Mouse (Mus musculus) adrenal gland, postnatal 25 days (tissue): ENCODE measurements around the gene Tspan9. TPM values are rescaled to one million over a fixed set of nuclear protein-coding genes. Genes with fewer than 3 reads are reported as not detected.
A peak's percentile ranks its signal among the peaks of the same experiment; 100 is the strongest.

Source experiments
- DNase-seq: peaks from one replicate; pipeline ENCODE4 v3.0.0; 2021; ENCODE audit warnings: mixed read lengths
- total RNA-seq: library from RNA; stranded (reverse); gene quantifications from 2 replicates; pipeline ENCODE4 v1.2.3, GENCODE M21; 2021

Tspan9 gene
- total RNA-seq, 1 experiment from 2014 or later, result 46.6 TPM

DNA sequence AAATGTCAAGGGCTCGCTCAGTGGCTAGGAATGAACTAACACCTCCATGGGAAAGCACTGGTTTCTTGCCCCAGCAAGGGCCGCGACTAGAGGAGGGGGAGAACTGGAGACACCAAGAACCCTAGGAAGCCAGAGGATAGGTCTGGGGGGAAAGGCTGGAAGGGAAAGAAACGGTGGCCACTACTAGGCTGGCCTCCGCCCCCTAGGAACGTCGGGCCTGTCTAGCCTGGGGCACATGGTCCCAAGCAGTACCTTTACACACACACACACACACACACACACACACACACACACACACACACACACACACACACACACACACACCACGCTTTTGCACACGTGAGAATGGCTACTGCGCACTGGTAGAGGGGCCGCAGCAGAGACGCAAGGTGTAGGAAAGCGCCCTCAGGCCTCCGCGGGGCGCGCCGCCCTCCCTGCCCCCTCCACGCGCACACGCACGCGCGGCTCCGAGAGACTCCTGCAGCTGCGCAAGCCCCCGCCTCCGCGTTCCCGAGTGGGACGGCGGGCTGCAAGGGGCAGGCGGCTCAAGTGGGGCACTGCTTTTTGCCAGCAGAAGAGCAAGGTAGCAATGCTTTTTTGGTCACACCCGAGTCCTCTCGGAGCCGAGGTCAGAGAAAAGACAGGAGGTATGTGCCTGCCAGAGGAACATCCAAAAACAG, 108.0 kb downstream of the Tspan9 start:
- peak; percentile 64 for DNase-seq

DNA sequence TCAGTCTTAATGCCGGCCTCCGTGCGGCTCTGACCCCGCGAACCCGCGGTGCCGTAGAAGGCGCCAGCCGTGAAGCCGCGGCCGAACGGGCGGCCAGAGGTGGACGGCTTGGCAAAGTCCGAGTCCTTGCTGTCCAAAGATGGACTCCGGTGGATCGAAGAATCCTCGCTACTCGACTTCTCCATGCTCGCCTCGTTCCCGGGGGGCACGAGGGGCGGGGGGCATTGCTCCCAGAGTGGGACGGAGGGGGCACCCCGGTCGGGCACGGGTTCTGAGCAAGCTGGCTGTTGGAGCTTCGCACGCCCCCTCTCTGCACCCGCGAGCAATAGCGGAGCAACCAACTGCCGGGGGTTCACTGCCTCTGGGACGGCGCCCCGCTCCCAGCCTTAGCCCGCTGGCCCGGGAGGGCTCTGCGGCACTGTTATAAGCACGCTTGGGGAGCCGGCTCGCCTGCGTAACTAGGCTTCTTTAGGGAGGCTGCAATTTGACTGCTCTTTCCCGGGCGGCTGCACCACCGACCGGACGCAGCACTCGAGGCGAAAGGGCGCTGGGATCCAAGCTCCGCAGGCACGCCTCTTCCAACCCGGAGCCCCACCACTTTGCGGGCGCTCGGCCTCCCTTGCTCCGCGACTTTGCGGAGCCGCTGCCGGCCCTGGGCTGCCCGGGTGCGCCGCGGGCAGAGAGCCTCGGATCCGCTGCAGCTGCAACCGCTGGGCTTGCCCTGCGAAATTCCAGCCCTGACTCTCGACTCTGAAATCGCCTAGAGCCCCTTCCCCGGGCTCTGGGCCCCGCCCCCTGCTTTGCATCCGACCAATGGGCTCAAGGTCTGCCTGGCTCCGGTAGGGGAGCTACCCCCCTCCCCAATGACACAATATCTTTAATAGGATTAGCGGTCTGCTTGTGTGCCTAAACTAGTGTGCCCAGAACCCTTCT, 108.8 kb downstream of the Tspan9 start:
- DNase-seq, result peak; percentile 76

DNA sequence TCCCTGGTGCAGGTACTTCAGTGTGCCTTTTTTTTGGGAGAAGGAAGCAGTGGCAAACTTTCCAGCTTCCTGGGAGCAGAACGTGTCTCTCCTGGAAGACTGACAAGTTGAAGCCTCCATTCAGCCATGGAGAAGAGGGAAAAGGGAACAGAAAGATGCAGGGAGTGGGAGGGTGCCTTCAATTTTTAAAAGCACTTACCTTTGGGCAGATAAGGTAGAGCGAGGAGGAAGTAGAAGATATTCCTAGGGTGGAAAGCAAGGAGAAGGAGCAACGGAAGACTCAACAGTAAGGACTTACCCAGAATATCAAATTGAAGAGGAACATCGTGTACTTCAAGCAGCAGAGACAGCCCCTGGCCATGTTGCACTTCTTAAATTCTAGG, 109.5 kb downstream of the Tspan9 start:
- DNase-seq, result no peak

DNA sequence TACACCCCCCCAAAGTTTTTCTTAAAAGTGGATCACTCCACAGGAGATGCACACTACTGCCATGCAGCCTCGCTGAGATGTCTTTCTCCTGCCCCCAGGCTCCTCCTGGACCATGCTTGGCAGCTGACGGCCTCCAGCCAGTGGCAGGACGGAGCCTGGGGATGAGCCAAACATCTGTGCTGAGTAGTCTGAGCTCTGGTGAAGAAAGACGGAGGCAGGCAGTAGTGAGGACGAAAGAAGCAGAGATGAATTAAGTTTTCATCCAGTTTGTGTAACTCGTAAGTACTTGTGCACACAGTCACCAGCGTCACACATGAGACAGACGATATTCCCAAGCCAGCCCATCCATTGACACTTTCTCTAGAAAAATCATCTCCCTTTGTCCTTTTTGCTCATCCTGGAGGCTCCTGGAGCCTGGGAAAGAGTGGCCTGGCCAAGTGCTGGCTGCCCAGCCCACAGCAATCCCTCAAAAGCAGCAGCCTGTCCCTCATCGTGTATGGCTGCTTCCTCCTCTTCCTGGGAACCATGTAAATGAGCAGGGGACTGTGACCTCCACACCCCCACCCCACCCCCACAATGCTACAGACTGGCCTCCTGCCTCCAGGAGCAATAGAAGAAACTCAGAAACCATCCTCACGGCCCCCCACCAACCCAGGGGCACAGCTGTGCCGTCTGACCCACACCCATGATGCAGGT, 110.1 kb downstream of the Tspan9 start:
- DNase-seq, result no peak

DNA sequence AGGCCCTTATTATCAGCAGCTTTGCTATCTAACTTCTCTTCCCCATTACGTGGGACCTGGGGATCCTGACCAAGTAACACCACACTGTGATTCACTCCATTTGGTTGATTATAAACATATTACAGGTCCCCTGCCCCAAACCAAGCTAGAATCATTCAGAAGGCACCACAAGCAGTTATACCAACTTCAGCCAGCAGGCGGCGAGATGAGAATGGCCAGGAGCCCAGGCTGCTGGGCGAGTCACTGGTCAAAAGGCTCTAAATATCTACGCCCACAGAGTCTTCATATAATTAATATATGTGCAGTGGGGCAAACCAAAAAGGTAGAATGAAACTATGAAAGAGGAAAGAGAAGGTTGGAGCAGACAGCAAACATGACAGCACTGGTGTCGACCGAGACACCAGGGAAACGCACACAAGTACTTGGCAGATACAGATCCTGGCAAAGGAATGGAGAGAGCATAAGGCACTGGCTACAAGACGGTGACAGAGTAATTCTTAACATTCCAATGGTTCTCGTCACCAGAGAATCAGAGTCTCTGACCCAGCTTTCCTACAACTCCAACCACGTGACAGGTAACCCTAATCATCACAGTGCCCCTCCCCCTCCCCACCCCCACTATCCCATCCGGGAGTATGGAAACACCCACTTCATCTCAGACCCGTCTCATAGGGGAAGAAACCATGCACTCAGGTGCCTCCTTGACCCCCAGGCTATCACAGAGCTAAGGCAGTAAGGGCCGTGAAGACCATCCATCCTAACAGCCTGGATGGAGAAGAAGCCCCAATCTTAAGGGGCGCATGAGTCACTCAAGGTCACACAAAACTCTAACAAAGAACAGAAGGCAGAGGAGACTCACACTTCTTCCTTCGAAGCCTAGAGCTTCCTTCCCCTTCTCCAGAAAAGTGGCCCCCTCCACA, 110.9 kb downstream of the Tspan9 start:
- peak; percentile 81 for DNase-seq

DNA sequence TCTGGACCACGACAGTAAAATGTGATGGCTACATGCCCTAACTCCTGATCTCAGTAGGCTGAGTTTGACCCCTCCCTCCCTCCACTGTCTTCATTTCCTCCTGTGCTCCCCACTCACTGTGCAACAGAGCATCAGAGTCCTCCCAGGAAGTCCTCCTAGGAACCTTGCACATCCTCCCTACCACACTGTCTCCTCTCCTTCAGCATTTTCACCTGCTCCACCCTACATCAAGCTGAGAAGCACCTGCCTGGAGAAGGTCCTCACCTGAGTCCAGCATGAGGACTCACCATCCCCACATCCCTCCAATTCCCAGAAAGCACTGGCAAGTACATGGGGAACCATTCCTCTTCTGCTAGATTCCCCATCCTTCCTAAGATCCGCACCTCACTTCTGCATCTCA, 111.8 kb downstream of the Tspan9 start:
- no peak for DNase-seq

DNA sequence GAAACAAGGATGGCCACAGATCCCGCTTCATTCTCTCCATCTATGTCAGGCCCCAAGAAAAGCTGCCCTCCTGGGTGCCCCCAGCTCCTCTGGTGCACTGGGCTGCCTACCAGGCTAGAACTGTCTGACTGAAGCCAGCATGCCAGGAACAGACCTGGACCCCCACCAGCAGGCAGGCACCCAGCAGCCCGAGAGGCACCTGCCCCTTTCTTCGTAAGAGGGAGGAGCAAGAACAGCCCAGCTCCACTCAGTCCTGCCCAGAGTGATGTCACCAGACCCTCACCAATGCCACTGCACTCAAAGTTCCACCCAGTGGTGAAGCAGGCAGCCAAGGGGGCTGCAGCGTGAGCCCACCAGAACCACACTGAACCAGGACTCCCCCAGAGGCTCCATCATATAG, 112.3 kb downstream of the Tspan9 start:
- DNase-seq, result no peak

DNA sequence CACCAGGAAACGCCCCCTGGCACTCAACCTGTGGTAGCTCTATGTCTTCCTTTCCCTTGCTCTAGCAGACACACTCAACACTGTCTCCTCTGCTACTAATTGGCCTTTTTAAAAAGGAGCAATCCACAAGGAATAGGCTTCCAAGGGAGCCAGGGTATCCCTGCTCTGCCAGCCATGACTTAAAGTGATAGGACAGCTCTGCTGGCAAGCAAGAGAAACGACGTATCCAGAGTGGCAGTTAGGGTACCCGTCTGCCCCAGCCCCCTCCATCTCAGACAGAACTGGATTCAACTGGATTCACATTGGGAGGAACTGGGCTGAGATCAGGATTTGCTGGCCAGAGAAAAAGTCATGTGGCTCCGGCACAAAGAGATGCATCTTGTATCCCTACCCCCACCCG, 112.9 kb downstream of the Tspan9 start:
- DNase-seq, result no peak

DNA sequence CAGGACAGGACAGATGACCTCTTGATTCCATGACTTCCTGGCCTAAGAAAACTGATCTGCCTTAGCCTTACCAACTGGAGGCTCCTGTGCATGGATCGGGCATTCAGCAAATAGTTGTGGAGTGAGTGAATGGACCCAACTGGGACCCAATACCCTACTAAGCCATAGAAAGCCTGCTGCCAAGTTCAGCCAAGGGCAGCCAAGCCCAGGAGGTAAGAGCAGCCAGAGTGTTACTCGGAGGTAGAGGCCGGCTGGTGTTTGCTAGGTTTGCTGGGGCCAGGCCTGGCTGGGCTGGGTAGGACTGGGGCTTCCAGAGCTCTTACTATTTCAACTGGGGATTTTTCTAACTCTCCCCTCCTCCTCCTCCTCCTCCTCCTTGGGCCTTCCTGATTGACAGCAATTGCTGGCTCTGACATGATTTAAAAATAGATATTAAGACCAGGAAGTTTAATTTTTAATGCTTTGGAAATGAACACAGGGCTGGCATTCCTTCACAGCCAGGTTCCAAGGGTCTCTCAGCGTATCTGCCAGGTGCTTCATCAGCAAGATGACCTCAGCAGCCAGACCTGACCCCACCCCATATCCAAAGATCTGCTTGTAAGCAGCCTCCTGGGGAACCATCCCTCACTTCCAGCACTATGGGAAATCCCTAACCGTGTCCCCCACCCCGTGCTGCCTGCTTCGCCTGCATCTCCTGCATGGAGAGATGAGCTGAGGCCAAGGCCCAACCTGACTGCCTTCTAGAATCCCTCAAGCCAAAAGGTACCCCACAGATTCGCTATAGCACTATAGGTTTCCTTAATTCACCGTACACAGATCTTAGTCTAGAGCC, 113.7 kb downstream of the Tspan9 start:
- DNase-seq, result no peak

DNA sequence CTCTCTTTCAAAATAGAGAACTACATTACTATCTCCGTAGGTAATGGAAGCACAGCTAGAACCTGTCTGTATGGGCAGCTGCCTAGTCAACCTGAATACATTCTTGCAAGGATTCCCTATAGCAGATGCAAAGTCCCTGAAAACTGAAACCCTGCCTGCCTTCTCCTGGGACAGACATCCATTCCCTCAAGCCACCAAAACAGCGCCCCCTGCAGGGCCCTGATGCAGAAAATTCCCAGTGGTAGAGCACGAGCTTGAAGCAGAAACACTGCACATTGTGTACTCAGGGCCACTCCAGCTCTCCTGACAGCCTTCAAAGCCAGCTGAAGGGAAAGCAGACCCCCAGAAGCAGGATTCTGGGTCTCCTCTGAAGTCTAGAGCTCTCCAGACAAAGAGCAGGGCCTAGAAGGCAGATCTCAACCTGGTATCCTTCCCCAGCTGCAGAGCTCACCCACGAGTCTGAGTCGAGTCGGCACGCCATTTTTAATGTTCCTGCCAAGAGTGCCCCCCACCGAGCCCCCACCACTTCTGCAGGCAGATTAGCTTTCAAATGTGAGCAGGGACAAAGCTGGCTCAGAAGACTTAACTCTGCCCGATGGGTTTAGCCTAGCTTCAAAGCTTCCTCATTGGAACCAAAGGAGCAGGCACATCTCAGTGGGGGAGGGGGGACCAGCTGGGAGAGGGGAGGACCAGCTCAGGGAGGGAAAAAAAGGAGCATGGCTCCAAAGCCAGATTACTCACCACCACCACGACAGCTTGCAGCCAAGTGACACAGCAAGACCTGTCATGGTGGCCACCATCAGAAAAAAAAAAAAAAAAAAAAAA, 115.1 kb downstream of the Tspan9 start:
- peak; percentile 68 for DNase-seq

DNA sequence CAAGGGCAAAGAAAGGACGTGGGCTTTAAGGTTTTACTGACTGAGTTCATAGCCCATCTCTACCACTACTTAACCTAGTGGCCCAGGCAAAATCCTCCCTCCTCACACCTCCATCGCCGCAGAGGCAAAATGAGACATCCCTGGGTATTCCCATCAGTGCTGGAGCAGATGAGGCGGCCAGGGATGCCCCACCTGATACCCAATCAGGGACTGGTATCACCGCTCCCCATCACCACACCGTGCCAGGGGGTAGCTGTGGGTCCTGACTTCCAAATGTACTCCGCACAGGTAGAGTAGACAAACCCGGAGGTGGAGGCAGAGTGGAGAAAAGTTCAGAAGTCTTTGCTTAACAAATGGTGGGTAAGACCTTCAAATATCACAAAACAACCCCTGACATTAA, 117.4 kb downstream of the Tspan9 start:
- DNase-seq, result no peak

DNA sequence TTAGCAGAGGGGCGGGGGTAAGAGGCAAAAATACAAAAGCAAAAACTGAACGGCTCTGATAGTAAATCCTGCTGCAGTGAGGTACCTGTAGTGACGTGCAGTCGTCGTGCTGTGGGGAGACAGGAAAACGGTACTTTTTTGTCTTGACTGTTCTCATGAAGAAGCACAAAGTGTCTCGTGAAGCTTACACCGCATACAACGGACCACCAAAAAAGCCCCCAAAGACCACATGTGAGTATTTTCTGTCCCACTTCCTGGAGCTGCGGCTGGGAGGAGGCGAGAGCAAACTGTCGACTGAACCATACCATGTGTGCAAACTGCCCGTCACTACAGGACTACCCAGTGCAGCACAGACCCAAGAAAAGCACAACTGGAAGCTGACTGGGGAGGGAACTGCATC, 117.8 kb downstream of the Tspan9 start:
- DNase-seq, result no peak

DNA sequence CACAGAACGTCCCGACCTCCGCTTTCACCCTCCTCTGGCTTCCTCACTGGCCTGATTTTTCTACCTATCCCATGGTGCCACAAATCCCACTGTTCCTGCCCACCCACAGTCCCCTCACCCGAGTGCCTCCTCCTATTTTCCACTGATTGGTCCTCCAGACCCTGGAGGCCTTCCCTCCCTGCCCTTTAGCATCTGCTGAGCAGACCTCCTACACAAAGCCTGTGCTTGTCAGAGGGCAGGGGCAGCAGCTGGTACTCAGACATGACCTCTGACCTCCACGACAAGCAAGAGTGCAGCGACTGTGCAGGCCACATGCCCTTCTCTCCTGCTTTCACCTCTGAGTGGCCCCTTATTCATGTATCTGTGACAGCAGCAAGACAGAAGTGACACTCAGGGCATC, 121.2 kb downstream of the Tspan9 start:
- DNase-seq, result no peak

DNA sequence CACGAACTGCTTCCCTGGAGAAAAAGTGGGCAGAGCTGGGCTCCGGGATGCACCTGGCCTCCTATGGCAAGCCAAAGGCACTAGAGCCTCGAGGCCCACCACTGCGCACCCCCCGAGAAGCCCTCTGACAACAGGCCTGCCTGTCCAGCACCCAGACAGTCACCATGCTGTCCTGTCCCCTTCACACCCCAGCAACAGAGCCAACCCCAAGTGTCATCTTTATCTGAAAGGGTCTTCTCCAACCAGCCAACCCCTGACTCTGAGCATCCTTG, 121.5 kb downstream of the Tspan9 start:
- DNase-seq, result no peak

DNA sequence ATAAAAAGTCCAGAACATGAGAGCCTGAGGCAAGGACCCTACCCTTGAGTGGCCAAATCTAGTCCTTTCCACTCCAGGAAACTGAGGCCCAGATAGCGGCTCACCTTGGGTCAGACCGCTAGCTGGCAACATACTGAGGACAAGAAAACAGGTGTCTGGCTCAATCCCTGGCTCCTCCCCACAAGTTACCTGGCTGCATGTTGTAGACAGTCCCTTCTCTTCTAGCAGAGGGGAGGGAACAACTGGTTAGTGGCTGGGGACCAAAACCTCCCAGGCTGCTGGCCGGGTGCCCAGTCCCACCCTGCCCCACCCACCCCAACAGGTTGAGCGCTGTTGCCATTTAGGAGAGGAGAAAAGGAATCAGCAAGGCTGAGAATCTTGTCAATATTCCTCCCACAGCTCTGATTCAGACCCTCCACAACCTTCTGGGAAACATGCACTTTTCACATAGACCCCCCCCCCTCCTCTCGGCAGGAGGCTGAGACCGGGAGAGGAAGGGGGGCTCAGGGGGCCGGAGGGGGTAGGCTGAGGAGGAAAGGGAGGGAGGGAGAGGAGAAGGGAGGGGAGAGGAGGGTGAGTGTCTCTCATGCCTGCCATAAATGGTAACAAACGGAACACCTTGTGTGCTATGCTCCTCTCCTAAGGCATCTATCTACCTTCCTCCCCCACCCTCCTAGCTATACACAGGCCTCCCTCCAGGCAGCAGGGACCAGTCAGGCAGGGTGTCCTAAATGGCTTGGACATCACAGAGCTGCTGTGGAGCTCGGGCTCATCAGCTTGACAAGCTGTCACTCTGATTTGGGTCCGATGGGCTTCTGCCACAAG, 122.1 kb downstream of the Tspan9 start:
- no peak for DNase-seq

DNA sequence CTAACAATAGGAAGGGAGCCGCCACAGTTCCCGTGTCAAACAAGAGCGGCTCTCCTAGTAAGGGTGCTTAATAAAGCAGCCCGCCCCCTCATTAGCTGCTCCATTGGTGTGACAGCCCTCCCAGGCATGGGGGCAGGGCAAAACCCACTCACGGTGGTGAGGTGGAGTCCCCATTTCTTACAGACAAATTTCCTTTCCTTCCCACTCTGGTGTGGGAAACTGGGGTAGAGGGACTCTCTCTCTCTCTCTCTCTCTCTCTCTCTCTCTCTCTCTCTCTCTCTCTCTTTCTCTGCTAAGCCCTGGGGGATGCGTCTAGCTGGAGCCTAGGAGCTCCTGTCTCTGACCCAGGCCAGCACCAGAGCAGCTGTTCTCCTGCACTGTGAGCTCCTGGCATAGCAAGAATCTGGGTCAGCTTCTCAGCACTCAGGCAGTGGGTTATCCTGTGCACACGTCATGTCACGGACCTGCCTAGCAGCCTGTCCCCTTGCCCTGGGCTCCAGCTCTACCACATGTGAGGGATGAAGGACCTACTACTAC, 122.8 kb downstream of the Tspan9 start:
- DNase-seq, result no peak

DNA sequence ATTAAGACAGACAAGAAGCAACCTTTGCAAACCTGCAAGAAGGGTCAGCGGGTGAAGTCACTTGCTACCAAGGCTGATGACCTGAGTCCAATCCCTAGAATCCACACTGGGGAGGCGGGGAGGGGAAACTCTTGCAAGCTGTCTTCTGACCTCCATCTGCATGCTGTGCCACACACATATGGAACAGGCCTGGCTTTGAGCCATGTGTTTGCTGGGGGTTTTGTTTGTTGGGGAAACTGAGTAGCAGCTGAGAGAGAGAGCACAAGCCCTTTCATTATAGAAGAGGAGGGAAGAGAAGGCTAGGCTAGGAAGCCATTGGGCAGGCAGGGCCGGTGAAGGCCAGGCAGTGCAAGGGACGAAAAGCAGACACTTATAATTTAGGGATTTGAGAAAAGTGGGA, 123.3 kb downstream of the Tspan9 start:
- DNase-seq, result no peak

DNA sequence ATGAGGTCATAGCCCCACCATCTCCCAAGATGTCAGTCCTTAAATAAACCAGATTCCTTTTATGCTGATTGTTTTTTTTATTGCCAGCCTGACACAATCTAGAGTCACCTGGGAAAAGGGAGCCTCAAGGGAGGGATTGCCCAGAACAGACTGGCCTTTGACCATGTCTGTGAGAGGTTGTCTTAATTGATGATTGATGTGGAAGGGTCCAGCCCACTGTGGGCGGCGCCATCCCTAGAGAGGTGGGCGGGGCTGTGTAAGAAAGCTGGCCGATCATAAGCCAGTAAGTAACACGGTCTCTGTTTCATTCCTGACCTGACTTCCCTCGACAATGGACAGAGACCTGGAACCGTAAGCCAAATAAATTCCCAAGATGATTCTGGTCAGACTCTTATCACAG, 124.3 kb downstream of the Tspan9 start:
- DNase-seq, result no peak

DNA sequence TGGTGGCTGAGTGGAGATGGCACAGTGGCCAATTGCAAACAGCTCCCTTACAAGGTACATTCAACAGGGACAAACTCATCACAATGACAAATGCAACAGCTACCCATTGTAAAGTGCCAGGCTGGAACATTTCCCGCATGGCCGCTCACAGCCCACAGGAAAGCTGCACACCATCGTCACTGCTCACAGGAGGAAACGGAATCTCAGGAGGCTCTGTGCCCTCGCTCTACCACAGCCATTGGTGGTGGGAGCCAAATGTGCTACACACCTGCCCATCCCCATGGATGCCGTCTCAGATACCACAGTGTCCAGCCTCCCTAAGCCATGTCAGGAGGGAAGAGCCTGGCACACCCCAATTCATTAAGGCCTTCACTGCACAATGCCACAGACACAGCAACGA, 128.1 kb downstream of the Tspan9 start:
- DNase-seq, result no peak
